Mouse (Mus musculus) liver, embryonic 14.5 days (tissue): Measurements from ENCODE around the gene Hoxa7. TPM values are rescaled to one million over a fixed set of nuclear protein-coding genes. Genes with fewer than 3 reads are reported as not detected.

Source experiments
- ATAC-seq: fragments of 200-750 bp; cut with Nextera tagmentation; 2 replicates; pipeline ENCODE4 v1.8.0; 2017; ENCODE audit warnings: moderate number of reproducible peaks, mild to moderate bottlenecking, moderate library complexity; ENCODE audit not compliant: insufficient read depth
- DNase-seq, 3 experiments: peaks; one replicate each; pipeline ENCODE4 v3.0.0-alpha.2; 2012 to 2013; ENCODE audit warnings: low read depth in 3 of 3, low spot score in 3 of 3
- H3K27ac ChIP-seq: fragments of 300-500 bp; sonication (generic); 2 replicates; pipeline ENCODE4 v1.5.1; 2014; ENCODE audit warnings: moderate library complexity, mild to moderate bottlenecking, control low read depth, inconsistent platforms
- H3K27me3 ChIP-seq: fragments of 300-500 bp; sonication (generic); 2 replicates; pipeline ENCODE4 v1.6.1; 2014; ENCODE audit warnings: mild to moderate bottlenecking, low read length, moderate library complexity; ENCODE audit not compliant: control insufficient read depth, insufficient read depth
- H3K36me3 ChIP-seq: fragments of 300-500 bp; sonication (generic); replicated peaks from 2 replicates; pipeline ENCODE4 v1.6.1; 2014; ENCODE audit warnings: low read depth; ENCODE audit not compliant: control insufficient read depth, insufficient read depth
- H3K4me1 ChIP-seq, 2 experiments: fragments of 200-500 bp in 1 of 2; fragments of 300-500 bp in 1 of 2; sonication (generic) in 1 of 2; replicated peaks; 2 replicates each; pipeline ENCODE4 v1.6.1; 2012 to 2014; ENCODE audit warnings: antibody characterized with exemption in 1 of 2, inconsistent platforms in 1 of 2, low read length in 1 of 2; ENCODE audit not compliant: control insufficient read depth in 2 of 2, insufficient read depth in 2 of 2
- H3K4me2 ChIP-seq: fragments of 300-500 bp; sonication (generic); 2 replicates; pipeline ENCODE4 v1.6.1; 2014; ENCODE audit warnings: low read depth, mild to moderate bottlenecking, control low read depth, moderate library complexity
- H3K4me3 ChIP-seq, 2 experiments: fragments of 200-500 bp in 1 of 2; fragments of 300-500 bp in 1 of 2; sonication (generic) in 1 of 2; 2 replicates each; pipeline ENCODE4 v1.5.1; 2012 to 2014; ENCODE audit warnings: low read depth in 2 of 2, low read length in 2 of 2, mild to moderate bottlenecking in 2 of 2, control low read depth in 1 of 2, inconsistent platforms in 1 of 2, moderate library complexity in 1 of 2; ENCODE audit not compliant: insufficient read depth in 1 of 2
- H3K9ac ChIP-seq: fragments of 300-500 bp; sonication (generic); replicated peaks from 2 replicates; pipeline ENCODE4 v1.6.1; 2014; ENCODE audit warnings: mild to moderate bottlenecking, control low read depth, moderate library complexity
- H3K9me3 ChIP-seq: fragments of 300-500 bp; sonication (generic); 2 replicates; pipeline ENCODE4 v1.6.1; 2016; ENCODE audit warnings: low read length, mixed read lengths; ENCODE audit not compliant: control insufficient read depth
- CTCF ChIP-seq: IDR thresholded peaks from 2 replicates; pipeline ENCODE4 v1.5.1; 2016; ENCODE audit warnings: antibody characterized with exemption, low read depth, control low read depth
- EP300 ChIP-seq: IDR thresholded peaks from 2 replicates; pipeline ENCODE4 v1.6.1; 2016; ENCODE audit warnings: antibody characterized with exemption, low read depth
- WGBS: fragments of 180-500 bp; shearing (Covaris S2); extraction: QIAGEN DNeasy Blood & Tissue Kit; methylation state at CpG from one replicate; pipeline ENCODE4 v1.1.7; 2014; ENCODE audit not compliant: insufficient replicate concordance; 5-methylcytosine and 5-hydroxymethylcytosine counted together
- polyA plus RNA-seq, 2 experiments: library from polyadenylated mRNA; depleted of rRNA in 1 of 2; stranded (reverse) in 1 of 2; unstranded in 1 of 2; fragments of >200 nt; fragmentation: Nextera tagmentation in 1 of 2; extraction: Ambion mirVana in 1 of 2; gene quantifications; 2 replicates each; pipeline versions ENCODE4 v1.2.1 to v1.2.3; 2012 to 2014

Hoxa7 gene
- polyA plus RNA-seq, 2 experiments, result 0.23 to 0.26 TPM

- Histone ChIP-seq H3K27ac (no peak overlapping the region), H3K9ac (no peak overlapping the region), H3K4me1 (no peaks in the 10 kb centered on the region), H3K4me2 (no peak overlapping the region), H3K27me3 (peaks cover 100% of the 10 kb centered on the region), H3K36me3 (no peaks in the 10 kb centered on the region), H3K9me3 (no peaks in the 10 kb centered on the region), H3K4me3 (no peak overlapping the region)
- TF ChIP-seq EP300 (no peak), CTCF (no peak)
- DNase-seq (no peak), ATAC-seq (no peak)
- WGBS, result 23% methylated on average over 3 of the region's 3 CpGs
These were observed 15.2 kb upstream of the Hoxa7 start for GRCm38 (mm10) chr6:52236806-52237205.

GRCm38 (mm10) chr6:52235866-52236265, 14.2 kb upstream of the Hoxa7 start:
- 28% methylated on average over 6 of the region's 6 CpGs for WGBS
- Histone ChIP-seq H3K27me3 (peaks cover 99% of the 10 kb centered on the region), H3K27ac (no peak overlapping the region), H3K9ac (no peak overlapping the region), H3K9me3 (no peaks in the 10 kb centered on the region), H3K4me3 (no peak overlapping the region), H3K4me2 (no peak overlapping the region), H3K4me1 (no peaks in the 10 kb centered on the region), H3K36me3 (no peaks in the 10 kb centered on the region)
- TF ChIP-seq CTCF (no peak), EP300 (no peak)
- DNase-seq (no peak), ATAC-seq (no peak)

GRCm38 (mm10) chr6:52235267-52235666, 13.6 kb upstream of the Hoxa7 start:
- ATAC-seq, result no peak
- no peak overlapping the region for H3K9ac ChIP-seq
- 38% methylated on average over 9 of the region's 9 CpGs for WGBS
- no peak overlapping the region for H3K27ac ChIP-seq
- no peaks in the 10 kb centered on the region for H3K36me3 ChIP-seq
- H3K27me3 ChIP-seq, result peaks cover 99% of the 10 kb centered on the region
- H3K4me1 ChIP-seq, result no peaks in the 10 kb centered on the region
- H3K9me3 ChIP-seq, result no peaks in the 10 kb centered on the region
- no peak overlapping the region for H3K4me2 ChIP-seq
- DNase-seq, result no peak
- H3K4me3 ChIP-seq, result no peak overlapping the region
- TF ChIP-seq CTCF (no peak), EP300 (no peak)

GRCm38 (mm10) chr6:52234428-52235140, 12.9 kb upstream of the Hoxa7 start:
- Histone ChIP-seq H3K9me3 (no peaks in the 10 kb centered on the region), H3K9ac (no peak overlapping the region), H3K4me2 (no peak overlapping the region), H3K36me3 (no peaks in the 10 kb centered on the region), H3K27me3 (peaks cover 99% of the 10 kb centered on the region), H3K27ac (no peak overlapping the region), H3K4me3 (no peak overlapping the region), H3K4me1 (no peaks in the 10 kb centered on the region)
- TF ChIP-seq CTCF, result no peak
- TF ChIP-seq EP300, result no peak
- no peak for DNase-seq
- WGBS, result 2% methylated on average over 61 of the region's 68 CpGs
- ATAC-seq, result no peak

GRCm38 (mm10) chr6:52233546-52234427, 12.1 kb upstream of the Hoxa7 start:
- Histone ChIP-seq H3K27me3 (peaks cover 99% of the 10 kb centered on the region), H3K4me2 (no peak overlapping the region), H3K9ac (no peak overlapping the region), H3K4me3 (no peak overlapping the region), H3K4me1 (no peaks in the 10 kb centered on the region), H3K36me3 (no peaks in the 10 kb centered on the region), H3K9me3 (no peaks in the 10 kb centered on the region), H3K27ac (no peak overlapping the region)
- no peak for DNase-seq
- ATAC-seq, result no peak
- TF ChIP-seq EP300, result no peak
- TF ChIP-seq CTCF, result no peak
- 2% methylated on average over 63 of the region's 70 CpGs for WGBS
